Mouse (Mus musculus) colon, adult 2 months (tissue): Measurements from ENCODE around the gene Rad54l. TPM values are rescaled to one million over a fixed set of nuclear protein-coding genes. Genes with fewer than 3 reads are reported as not detected.

Experiments
- polyA plus RNA-seq: library from polyadenylated mRNA; depleted of rRNA; stranded (reverse); fragments of >200 nt; gene quantifications from 2 replicates; pipeline ENCODE4 v1.2.3, GENCODE M21; 2012; rRNA removed

Gene Rad54l
- 1.7 and 2.0 TPM in 2 replicates for polyA plus RNA-seq

DNA sequence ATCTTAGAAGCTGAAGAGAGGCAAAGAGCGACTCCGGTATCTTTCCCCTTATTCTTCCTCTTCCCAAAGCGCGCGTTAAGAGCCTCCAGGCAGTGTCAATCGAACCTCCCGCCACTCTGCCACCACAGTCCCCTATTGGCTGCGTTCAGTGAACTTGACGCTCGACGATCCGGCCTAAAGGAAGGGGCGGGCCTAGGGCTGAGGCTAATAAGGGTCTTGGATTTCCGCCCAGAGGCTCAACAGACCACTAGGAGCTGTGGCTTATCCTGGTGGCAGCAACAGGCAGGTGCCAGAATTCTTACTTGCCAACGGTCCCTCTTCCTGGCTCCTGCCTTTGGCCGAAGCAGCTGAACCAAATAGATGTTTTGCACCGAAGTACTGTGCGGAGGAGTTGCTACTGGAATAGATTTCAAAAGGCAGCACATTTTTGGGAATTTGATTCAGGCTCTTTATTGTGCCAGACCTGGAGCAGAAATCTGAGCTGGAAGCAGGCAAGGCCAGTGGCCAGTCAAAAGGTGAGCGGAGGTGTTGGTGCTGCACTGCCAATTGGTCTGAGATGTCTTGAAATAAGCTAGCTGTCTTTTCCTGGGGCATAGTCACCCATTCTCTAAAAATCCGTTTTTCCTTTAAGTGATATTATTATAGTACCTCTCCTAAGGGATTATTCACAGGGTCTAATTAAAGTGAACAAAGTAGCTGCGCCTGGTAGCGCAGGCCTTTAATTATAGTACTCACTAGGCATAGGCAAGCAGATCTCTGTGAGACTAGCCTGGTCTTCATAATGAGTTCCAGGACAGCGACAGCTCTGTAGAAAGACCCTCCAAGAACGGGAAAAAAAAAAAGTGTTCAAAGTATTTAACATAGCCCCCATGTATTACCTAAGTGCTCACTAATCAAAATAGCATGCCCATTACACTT is at the start of gene Rad54l, which contains the start of gene Pomgnt1:
Gene Rad54l, minus strand, starts transcription at position 89 of the 918 bp plus-strand sequence.
Gene Pomgnt1, plus strand, starts transcription at position 239 of the 918 bp plus-strand sequence.

GRCm38 (mm10) chr4:116173072-116173471 is 49.6 kb upstream of the Rad54l start, which contains the start of the genes 1700042G07Rik and Gm49337:
TSS of gene 1700042G07Rik (plus strand) at chr4:116173372.
TSS of gene Gm49337 (plus strand) at chr4:116173384.

DNA sequence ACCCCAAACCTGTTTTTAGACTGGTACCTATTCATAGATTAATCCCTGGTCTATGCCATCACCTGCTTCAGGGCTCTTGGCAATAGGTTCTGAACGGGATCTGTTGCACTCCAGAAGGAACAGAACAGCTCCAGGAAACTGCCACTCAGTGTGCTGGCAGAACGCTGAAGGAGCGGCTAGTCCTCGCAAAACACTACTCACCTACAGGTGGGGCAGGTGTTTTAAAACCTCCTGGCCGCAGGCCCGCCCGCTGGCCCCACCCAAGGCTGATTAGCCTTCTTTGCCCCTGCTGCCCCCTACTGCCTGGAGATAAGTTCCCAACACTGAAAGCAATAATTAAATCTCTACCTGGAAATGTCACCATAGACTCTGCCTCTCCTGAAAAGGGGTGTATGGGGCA is 43.9 kb upstream of the Rad54l start, which contains the start of gene Tspan1:
Gene Tspan1, minus strand, starts transcription at position 198 of the 400 bp plus-strand sequence.

GRCm38 (mm10) chr4:116151238-116151637 is 27.7 kb upstream of the Rad54l start, which contains the start of gene Lurap1:
TSS of gene Lurap1 (minus strand) at chr4:116151338.

DNA sequence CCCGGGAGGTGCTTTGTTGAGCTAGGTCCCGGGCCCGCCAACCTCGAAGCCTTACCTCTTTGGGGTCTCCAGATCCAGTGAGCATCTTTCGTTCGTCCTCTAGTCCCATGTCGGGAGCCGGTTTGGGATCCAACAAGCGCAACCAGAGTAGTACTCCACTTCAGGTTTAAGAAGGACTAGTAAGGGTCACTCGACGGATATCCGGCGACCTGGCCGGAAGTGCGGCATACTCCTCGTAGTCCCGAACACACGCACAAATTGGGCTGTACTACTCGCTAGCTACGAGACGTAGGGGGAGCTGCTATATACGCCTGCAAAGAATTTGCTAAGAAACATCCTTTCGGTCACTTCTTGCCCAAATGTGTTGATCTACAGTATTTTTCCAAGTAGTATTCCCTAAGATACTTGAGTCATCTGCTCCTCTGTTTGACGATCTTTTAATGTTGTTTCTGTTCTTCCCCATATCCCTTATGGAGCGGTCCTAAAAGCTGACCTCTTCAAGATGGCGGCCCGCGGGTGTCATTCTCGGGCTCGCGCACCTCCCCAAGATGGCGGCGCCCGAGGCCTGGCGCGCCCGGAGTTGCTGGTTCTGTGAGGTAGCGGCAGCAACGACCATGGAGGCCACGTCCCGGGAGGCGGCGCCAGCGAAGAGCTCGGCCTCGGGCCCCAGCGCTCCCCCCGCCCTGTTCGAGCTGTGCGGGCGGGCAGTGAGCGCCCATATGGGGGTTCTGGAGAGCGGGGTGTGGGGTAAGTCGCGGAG is 48.4 kb downstream of the Rad54l start, which contains the start of the genes Uqcrh and Lrrc41:
Gene Uqcrh, minus strand, starts transcription at position 211 of the 760 bp plus-strand sequence.
Gene Lrrc41, plus strand, starts transcription at position 409 of the 760 bp plus-strand sequence.

GRCm38 (mm10) chr4:116053399-116053961 is 70.0 kb downstream of the Rad54l start, which contains the start of gene Nsun4:
TSS of gene Nsun4 (minus strand) at chr4:116053876.

Other genes with a start within 250 kb of the Rad54l start
- gene Kncn, start 239.3 kb downstream of the Rad54l start, polyA plus RNA-seq: not detected in 2 replicates
- not detected in 2 replicates for gene 6430628N08Rik, start 233.0 kb downstream of the Rad54l start, polyA plus RNA-seq
- gene Dmbx1, start 183.8 kb downstream of the Rad54l start, polyA plus RNA-seq: not detected in 2 replicates
- gene Faah, start 105.8 kb downstream of the Rad54l start, polyA plus RNA-seq: 40.5 and 63.8 TPM in 2 replicates
- gene Nsun4, start 69.8 kb downstream of the Rad54l start, polyA plus RNA-seq: 5.4 and 6.4 TPM in 2 replicates
- 108 and 143 TPM in 2 replicates for gene Uqcrh, start 48.6 kb downstream of the Rad54l start, polyA plus RNA-seq
- gene Lrrc41, start 48.4 kb downstream of the Rad54l start, polyA plus RNA-seq: 65.1 and 95.1 TPM in 2 replicates
- gene Pomgnt1, start 150 bp upstream of the Rad54l start, polyA plus RNA-seq: 26.3 and 26.9 TPM in 2 replicates
- gene Lurap1, start 27.6 kb upstream of the Rad54l start, polyA plus RNA-seq: 1.4 and 1.7 TPM in 2 replicates
- gene Tspan1, start 43.9 kb upstream of the Rad54l start, polyA plus RNA-seq: 561 and 780 TPM in 2 replicates
- 0.86 and 1.2 TPM in 2 replicates for gene 1700042G07Rik, start 49.7 kb upstream of the Rad54l start, polyA plus RNA-seq
- not detected in 2 replicates for gene Gm49337, start 49.7 kb upstream of the Rad54l start, polyA plus RNA-seq
- gene Pik3r3, start 97.9 kb upstream of the Rad54l start, polyA plus RNA-seq: 29.1 and 31.4 TPM in 2 replicates